Mouse (Mus musculus) large intestine, adult 2 months (tissue): Measurements from ENCODE around the gene Hsd17b14. TPM values are rescaled to one million over a fixed set of nuclear protein-coding genes. Genes with fewer than 3 reads are reported as not detected.
A peak's percentile ranks its signal among the peaks of the same experiment; 100 is the strongest.

Experiments used
- DNase-seq: peaks from one replicate; pipeline ENCODE4 v3.0.0-alpha.2; 2012; ENCODE audit warnings: low read depth, low spot score
- WGBS: fragments of 180-500 bp; shearing (Covaris S2); methylation state at CpG from one replicate; pipeline ENCODE4 v1.1.7; 2018; 5-methylcytosine and 5-hydroxymethylcytosine counted together
- polyA plus RNA-seq: library from polyadenylated mRNA; depleted of rRNA; stranded (reverse); fragments of >200 nt; gene quantifications from 2 replicates; pipeline ENCODE4 v1.2.3, GENCODE M21; 2012

Hsd17b14 gene
- polyA plus RNA-seq, 1 experiment = 0.50 TPM

DNA sequence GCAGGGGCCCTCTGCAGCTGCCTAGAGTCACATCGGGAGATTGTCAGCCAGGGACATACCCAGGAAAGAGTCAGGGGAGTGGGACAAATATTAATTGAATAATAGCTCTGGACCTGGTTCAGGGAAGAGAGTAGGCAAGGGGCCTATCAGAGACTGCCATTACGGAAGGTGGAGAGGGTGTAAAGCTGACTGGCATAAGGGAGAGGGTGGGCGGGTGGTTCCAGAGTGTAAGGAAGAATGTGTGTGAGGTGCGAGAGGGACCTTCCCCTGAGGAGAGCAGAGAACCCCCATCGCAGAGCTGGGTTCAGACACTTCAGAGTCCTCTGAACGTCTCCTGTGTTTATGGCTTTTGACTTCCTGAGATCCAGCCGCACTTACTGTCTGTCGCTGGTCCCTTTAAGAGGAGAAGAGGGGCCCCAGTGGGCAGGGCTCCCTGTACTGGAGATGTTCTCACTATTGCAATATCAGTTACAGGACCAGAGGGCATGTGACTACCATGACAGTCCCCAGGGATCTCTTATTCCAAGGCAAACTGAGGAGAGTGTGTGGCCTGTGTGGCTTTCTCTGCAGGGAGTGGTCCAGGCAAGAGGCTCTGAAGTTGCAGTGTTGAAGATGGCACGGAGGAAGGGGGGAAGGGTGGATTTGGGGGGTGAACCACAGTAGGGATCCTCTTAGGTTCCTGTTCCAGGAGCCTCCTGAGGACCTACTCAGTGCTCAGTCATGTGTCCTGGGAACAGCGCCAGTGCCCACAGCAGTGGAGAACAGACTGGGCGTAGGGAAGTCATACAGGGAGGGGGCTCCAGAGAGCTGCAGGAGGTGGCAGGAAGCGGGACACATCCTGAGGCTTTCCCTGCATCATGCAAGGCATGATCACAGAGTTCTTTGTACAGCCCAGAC lies 7.2 kb downstream of the Hsd17b14 start:
- 50% methylated on average over 12 of the region's 12 CpGs for WGBS
- no peak for DNase-seq

DNA sequence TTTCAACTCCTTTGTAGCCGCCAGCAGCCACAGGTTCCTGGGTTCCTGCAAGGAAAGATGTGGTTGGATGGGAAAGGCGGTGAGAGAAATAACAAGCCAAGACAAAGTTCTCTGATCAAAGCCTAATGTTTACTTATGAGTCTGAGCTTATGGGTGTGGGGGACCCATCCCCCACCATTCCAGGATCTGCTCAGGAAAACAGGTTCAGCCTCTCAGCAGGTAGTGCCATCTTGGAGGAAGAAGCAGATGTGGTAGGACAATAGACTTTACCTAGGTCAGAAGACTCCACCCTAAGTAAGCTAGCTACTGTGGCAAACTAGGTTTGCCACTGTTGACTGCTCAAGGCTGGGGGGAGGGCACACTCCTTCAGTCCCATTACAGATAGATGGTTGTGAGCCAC lies 10.1 kb downstream of the Hsd17b14 start:
- no peak for DNase-seq
- WGBS = 52% methylated on average over 2 of the region's 2 CpGs

DNA sequence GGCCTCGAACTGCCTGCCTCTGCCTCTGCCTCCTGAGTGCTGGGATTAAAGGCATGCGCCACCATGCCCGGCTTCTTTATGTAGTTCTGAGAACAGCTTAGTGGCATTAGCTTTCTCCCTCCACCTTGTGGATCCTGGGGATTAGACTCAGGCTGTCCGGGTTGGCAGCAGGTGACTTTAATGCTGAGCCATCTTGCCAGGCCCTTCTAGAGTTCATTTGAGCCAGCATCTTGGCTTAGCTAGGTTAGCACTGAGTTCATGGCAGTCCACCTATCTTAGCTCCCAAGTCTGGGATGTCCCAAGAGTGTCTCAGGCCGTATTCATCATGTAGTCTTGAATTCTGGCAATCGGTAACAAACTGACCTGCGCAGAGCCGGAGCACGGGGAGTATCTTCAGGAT lies 10.8 kb downstream of the Hsd17b14 start:
- 93% methylated on average over 9 of the region's 9 CpGs for WGBS
- DNase-seq = no peak

DNA sequence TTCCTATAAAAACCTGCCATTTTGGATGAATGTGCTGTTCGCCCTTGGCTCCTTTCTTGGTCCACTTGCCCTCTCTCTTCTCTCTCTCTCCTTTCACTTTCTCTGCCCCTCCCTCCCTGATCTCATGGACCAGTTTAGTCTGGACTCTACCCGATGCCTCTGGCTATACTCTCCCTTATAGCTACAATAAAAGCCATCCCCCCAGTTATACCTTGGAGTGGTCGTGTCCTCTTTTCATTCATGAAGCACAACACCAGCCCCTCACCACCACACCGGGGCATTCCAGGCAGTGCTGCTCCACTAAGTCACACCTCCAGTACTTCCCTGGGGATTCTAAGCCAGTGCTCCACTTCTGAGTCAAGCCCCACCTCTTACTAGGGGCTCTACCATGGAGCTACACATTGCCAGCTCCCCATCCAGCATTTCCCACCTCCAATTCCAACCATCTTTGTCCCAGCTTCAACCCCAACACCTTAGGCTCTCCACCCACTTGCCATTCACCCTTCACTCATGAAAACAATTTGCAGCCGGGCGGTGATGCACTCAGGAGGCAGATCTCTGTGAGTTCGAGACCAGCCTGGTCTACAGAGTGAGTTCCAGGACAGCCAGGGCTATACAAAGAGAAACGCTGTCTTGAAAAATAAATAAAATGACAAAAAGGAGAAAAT lies 12.6 kb downstream of the Hsd17b14 start:
- no peak for DNase-seq

DNA sequence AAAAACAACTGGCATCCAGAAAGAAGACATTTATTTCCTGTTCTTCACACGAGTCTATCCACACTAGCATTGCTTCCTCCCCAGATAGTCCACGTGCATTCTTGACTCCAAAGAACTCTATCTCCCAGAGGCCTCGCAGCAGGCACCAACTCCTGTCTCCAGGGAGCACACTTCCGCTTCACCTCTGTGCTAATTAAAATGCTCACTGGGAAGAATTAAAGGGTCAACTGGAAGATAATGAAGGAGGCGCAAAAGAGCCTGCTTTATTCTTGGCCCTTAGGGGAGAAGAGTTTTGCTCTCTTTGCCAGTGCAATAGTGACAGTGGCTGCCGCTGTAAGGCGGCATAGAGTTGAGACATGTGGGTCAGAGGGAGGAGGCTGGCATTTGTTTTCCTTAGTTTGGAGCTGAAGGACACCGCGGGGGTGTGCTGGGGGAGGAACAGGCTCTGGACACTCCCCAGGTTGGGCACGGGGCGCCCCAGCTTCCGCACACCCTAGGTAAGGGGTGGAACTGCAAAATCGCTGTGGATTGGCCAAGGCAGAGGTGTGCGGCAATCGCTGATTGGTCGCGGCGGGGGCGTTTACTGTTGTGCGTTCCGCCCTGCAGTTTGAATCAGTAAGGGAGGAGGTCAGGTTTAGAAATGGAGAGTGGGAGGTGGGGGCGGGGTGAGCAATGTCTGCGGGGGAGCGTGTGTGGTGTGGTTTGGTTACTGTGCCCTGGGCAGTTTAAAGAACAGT lies 13.3 kb downstream of the Hsd17b14 start:
- WGBS = 1% methylated on average over 24 of the region's 24 CpGs
- peak; percentile 91 for DNase-seq

More for the DNA sequence above, 12.6 kb downstream of the Hsd17b14 start:
- WGBS = 57% methylated on average over 8 of the region's 8 CpGs

DNA sequence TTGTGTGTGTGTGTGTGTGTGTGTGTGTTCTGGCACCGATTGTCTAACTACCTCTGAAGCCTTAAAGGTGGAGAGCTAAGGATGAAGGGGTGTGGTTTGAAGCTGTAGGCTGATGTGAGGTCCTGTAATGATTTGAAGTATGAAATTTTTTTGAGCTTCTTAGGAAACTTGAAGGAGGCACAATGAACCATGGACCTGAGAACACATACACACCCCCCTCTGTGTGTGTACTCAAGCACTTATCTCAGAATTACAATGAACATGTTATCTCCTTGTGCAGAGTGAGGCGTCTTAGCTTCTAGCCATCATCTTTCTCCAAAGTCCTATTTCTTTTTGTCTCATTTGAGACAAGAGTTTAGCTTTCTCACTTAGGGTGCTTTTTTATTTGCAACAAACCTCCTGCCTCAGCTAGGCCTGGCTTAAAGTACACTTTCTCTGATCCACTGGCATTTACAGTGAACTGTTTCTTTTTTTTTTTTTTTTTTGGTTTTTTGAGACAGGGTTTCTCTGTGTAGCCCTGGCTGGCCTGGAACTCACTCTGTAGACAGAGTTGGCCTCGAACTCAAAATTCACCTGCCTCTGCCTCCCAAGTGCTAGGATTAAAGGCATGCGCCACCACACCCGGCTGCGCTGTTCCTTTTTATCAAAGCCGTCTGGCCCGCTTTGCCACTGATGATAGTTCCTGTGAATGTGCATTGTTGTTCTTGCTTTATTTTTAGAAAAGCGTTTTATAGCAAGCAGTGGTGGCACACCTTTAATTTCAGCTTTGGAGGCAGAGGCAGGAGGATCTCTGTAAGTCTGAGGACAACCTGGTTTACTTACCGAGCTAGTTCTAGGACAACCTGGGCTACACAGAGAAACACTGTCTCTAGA lies 14.1 kb downstream of the Hsd17b14 start:
- DNase-seq = no peak
- 67% methylated on average over 10 of the region's 10 CpGs for WGBS

DNA sequence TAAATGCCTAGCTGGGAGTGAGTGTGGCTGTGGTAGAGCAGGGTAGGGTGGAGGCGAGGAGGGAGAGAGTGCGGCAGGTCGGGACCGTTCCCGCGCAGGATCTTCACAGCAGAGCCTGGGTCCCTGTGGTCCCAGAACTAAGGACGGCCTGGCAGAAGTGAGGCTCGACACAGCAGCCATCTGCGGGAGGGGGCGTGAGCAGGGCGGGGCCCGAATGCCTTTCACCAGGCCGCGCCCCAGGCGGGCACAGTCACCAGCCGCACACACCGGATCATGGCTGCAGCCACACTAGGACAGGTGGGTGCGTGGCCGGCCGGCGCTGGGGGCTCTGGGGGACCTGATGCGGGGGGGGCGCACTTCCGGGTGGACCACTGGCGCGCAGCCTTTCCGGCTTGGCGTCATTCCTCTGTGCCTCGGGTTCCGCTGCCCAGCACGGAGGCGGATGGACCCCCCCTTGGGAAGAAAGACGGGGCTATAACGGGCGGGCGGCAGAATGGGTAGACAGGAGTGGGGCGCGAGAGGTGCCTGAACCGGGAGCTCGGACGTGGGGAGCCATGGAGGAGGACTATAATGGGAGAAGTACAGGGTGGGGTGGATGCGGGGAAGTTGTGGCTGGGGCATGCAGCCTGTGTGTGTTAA lies 15.5 kb downstream of the Hsd17b14 start, which contains the start of gene Bcat2:
TSS of gene Bcat2 (plus strand) at position 51 of the 639 bp plus-strand sequence.
- under 1% methylated on average over 42 of the region's 42 CpGs for WGBS
- DNase-seq = no peak

DNA sequence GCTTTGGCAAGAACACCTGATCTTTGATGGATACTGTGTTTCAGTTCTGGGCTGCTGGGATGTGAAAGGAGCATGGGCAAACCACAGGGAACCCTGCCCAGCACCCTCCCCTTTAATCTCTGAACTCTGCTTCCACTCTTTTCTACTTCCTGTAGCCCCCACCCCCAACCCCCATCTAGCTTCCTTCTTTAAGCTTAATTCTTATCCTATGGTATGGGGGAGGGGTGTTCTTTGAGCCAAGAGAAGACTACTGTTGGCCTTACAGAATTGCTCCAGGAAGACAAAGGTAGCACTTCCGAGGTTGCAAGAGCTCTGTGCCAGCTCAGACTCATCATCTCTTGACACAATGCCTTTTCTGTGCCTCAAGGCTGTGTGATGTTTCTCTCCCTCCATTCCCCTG lies 17.3 kb downstream of the Hsd17b14 start:
- 30% methylated on average over 1 of the region's 1 CpGs for WGBS
- no peak for DNase-seq

DNA sequence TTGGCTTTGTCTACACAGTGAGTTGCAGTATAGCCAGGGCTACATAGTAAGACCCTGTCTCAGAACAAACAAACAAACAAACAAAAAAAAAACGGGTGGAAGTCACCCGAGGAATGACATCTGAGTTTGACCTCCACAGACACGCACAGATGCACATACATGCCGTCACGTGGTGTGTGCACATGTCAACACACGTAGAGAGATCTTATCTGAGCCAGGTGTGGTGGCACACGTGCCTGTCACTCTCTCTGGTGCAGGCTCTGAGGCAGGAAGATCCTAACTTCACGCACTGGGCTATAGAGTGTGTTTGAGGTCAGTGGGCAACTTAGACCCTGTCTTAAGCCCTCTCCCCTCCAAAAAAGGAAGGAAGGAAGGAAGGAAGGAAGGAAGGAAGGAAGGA lies 19.3 kb downstream of the Hsd17b14 start:
- DNase-seq = no peak
- WGBS = 34% methylated on average over 8 of the region's 8 CpGs

DNA sequence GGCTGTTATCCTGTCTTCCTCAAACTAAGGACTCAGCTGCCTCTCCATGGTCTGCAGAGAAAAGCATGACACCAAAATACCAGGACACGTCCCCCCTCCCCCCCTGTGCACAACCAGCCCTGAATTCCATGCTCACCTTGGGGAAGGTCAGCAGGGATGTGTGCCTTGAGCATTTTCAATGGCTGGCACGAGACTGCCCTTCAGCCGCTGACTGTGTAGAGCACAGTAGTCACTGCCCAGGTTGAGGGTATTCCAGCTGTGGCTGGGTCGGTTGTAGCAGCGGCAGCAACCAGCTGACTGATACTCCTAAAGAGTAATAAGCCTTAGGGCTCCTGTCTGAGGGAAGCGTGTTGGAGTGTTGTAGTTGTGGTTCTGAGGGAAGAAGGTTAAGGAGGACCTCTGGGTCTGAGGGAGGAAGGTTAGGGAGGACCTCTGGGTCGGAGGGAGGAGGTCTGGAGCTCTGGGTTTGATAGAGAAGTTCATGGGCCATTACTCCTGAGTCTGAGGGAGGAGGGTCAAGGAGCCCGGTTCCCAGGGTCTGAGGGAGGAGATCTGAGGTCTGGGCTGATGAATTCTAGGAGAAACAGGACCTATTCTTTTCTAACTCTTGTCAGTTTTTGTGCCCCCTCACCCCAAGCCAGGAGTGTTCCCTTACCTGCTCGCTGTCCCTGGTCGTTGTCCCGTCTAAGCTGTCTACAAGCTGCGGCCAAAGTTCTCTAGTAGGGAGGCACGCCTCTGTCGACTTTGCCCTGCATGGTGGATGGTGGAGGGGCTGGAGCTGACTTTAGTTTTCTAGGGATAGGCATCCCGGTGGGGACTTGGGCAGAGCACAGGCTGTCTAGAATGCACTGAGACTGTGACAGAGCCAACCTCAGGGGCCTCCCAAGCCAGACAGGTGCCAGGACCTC lies 20.0 kb downstream of the Hsd17b14 start:
- no peak for DNase-seq
- WGBS = 34% methylated on average over 15 of the region's 15 CpGs

DNA sequence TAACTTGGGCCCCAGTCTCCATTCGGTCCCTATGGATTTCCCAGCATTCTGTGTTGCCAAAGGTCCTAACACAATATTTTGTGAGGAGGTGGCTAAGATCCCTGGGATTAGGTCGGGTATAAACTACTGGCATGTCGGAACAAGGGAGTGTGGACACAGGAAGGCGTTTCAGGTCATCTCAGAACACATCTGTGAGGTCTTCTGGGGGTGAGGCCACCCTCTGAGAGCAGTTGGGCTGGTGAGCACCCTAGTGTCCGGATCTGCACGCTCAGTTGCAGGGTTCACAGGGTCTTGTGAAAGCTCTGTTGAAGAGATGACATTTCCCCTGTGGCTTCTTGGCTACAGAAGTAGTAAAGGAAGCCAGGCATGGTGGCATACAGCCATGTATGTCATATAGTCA lies 31.2 kb downstream of the Hsd17b14 start:
- 97% methylated on average over 6 of the region's 6 CpGs for WGBS

DNA sequence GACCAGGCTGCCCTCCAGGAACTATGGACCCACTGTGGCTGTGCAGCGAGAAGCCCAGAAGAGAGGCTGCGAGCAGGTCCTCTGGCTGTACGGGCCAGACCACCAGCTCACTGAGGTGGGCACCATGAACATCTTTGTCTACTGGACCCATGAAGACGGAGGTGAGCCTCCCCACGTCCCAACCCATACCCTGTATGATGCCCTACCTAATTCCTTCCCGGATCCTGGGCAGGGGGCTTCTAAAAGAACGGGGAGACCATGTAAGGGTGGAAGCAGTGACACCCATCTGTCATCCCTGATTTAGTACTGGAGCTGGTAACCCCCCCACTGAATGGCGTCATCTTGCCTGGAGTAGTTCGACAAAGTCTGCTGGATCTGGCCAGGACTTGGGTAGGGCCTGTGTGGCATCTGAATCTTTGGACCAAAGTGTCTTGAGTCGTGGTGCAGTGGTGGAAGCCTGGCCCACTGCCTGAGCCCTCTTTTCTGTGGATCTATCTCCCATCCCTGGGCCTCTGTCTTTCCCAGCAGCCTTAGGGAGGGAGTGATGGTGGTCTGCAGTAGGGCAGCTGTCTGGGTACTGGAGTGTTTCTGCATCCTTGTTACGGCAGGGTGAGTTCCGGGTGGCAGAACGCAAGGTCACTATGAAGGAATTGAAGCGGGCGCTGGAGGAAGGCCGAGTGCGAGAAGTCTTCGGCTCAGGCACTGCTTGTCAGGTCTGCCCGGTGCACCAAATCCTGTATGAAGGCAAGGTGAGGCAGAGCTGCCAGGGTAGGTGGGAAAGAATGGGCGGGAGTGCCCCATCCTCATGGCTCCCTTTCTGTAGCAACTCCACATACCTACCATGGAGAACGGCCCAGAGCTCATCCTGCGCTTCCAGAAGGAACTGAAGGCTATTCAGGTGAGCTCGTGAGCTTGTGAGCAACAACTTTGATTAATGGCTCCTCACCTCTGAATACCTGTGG lies 33.2 kb downstream of the Hsd17b14 start:
- 93% methylated on average over 23 of the region's 23 CpGs for WGBS

More for the DNA sequence above, 31.2 kb downstream of the Hsd17b14 start:
- DNase-seq = no peak

DNA sequence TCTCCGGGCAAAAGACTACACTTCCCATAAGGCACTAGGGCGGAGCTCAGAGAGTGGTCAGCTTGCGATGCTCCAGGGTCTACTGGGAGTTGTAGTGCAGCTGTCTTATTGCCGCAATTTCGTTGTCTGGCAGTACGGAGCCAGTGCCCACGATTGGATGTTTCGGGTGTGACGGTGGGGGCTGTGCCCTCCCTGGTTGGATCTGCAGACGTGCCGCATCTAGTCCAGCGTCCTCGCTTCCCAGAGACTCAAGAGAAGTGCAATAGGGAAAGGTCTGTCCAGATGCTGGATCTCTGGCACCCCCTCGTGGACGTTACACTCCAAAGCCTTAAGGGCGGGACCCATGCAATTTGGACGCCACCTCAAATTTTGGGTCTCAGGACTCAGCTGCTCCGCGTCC lies 34.5 kb downstream of the Hsd17b14 start:
- 2% methylated on average over 19 of the region's 19 CpGs for WGBS
- DNase-seq = peak; percentile 90

More for the DNA sequence above, 33.2 kb downstream of the Hsd17b14 start:
- DNase-seq = no peak

DNA sequence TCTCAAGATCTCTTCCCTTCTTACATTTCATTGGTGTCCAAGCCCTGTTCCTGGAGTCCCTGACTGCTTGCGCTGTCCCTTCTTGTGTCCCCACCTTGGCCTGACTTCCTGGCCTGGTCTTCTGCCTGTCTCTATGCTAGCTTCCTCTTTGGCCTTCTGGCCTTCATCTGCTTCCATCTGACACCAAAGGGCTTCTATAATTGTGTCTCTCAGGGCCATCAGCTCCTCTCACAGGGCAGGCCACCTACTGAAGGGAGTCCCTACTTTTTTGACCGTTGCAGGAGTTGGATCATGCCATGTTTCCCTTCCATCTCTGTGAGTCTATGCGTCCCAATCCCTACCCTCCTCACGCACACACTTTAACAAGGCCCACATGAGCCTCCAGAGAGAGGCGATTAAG lies 35.2 kb downstream of the Hsd17b14 start:
- 95% methylated on average over 5 of the region's 5 CpGs for WGBS
- DNase-seq = no peak

DNA sequence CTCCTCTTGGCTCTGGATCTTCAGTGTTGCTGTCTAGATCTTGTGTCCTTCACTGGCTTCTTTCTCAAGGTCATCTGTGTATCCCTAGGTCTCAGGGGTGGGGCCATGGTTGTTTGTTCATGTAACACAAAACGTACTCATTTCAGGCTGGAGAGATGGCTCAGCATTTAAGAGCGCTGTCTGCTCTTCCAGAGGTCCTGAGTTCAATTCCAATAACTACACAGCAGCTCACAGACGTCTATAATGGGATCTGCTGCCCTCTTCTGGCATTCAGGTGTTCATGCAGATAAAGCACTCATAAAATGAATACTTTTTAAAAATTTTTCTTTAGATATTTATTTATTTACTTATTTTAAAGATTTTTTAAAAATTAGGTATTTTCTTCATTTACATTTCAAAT lies 36.2 kb downstream of the Hsd17b14 start:
- DNase-seq = no peak
- WGBS = 53% methylated on average over 3 of the region's 3 CpGs

DNA sequence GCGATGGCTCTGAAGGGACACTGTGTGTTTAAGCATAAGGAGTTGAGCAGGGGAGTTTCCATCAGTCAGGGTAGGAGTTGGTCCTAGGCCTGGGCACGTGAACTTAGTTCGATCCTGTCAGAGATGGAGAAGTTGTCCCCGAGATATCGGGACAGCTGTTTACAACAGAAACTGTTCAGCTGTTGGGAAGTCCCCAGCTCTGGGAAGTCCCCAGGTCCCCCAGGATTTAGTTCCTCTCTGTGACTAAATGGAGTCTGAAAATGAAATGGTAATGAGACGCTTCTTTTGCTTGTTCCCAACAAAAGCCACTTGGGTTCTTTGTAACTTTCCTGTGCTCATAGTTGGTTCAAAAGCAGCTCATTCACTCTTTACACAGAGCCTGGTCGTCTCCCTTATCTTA lies 37.2 kb downstream of the Hsd17b14 start:
- WGBS = 68% methylated on average over 7 of the region's 7 CpGs
- DNase-seq = no peak
